Mouse (Mus musculus): Measurements from ENCODE around the gene Jak2. TPM values are rescaled to one million over a fixed set of nuclear protein-coding genes. Genes with fewer than 3 reads are reported as not detected.

Gene Jak2
- total and polyA plus RNA-seq, 3 experiments: 9.4 to 150 (median 132) TPM

- Histone ChIP-seq H3K36me3 (replicated peaks) (peaks cover 4% of the 10 kb centered on the region), H3K9me3 (replicated peaks) (no peaks in the 10 kb centered on the region), H3K27me3 (ENCODE audit: insufficient read depth, low read length) (no peaks in the 10 kb centered on the region; the same call in 1 of the 2 replicates), H3K4me1 (ENCODE audit: insufficient read depth, low read depth, low read length) (peaks cover 45% of the 10 kb centered on the region), H3K4me3 (ENCODE audit: low read depth, low read length) (peak overlapping the region; percentile 91)
- peak; percentile 69 for ATAC-seq (ENCODE audit: extremely low read depth, insufficient number of reproducible peaks, low FRiP score, poor library complexity, severe bottlenecking)
- TF ChIP-seq CTCF (IDR thresholded peaks at IDR 0.05; ENCODE audit: low read depth, low read length) (no peak), TAL1 (conservative IDR thresholded peaks at IDR 0.05; ENCODE audit: low read depth, low read length) (peak; percentile 94)
- peak; percentile 56 for DNase-seq (ENCODE audit: low spot score)
These were observed 1.7 kb upstream of the Jak2 start for GRCm38 (mm10) chr19:29249933-29250332.

- ATAC-seq (ENCODE audit: extremely low read depth, insufficient number of reproducible peaks, low FRiP score, poor library complexity, severe bottlenecking): no peak
These were observed 552 bp downstream of the Jak2 start for GRCm38 (mm10) chr19:29251958-29252801.

GRCm38 (mm10) chr19:29252831-29253545 is 1.4 kb downstream of the Jak2 start:
- no peaks in the 10 kb centered on the region; the same call in 1 of the 2 replicates for H3K27me3 ChIP-seq (ENCODE audit: insufficient read depth, low read length)
- peak overlapping the region; percentile 91 for H3K4me3 ChIP-seq (ENCODE audit: low read depth, low read length)
- peaks cover 19% of the 10 kb centered on the region for H3K36me3 ChIP-seq (replicated peaks)
- H3K4me1 ChIP-seq (ENCODE audit: insufficient read depth, low read depth, low read length): peaks cover 55% of the 10 kb centered on the region
- no peak for TF ChIP-seq TAL1 (conservative IDR thresholded peaks at IDR 0.05; ENCODE audit: low read depth, low read length)
- no peak for TF ChIP-seq GATA2 (IDR thresholded peaks at IDR 0.05; ENCODE audit: borderline replicate concordance, low read depth, low read length)
- TF ChIP-seq GATA1 (IDR thresholded peaks at IDR 0.05; ENCODE audit: borderline replicate concordance, low read length): no peak
- TF ChIP-seq CTCF (IDR thresholded peaks at IDR 0.05; ENCODE audit: low read depth, low read length): no peak
- TF ChIP-seq POLR2AphosphoS5 (IDR thresholded peaks at IDR 0.05; ENCODE audit: insufficient replicate concordance, low read depth, low read length): no peak
- ATAC-seq (ENCODE audit: extremely low read depth, insufficient number of reproducible peaks, low FRiP score, poor library complexity, severe bottlenecking) (no peak), DNase-seq (ENCODE audit: low spot score) (no peak)
- H3K9me3 ChIP-seq (replicated peaks): no peaks in the 10 kb centered on the region

More at GRCm38 (mm10) chr19:29251958-29252801, 552 bp downstream of the Jak2 start:
- Histone ChIP-seq H3K4me3 (ENCODE audit: low read depth, low read length) (peak overlapping the region; percentile 91), H3K36me3 (replicated peaks) (peaks cover 17% of the 10 kb centered on the region), H3K9me3 (replicated peaks) (no peaks in the 10 kb centered on the region), H3K27me3 (ENCODE audit: insufficient read depth, low read length) (no peaks in the 10 kb centered on the region; the same call in 1 of the 2 replicates), H3K4me1 (ENCODE audit: insufficient read depth, low read depth, low read length) (peaks cover 53% of the 10 kb centered on the region)
- TF ChIP-seq GATA2 (IDR thresholded peaks at IDR 0.05; ENCODE audit: borderline replicate concordance, low read depth, low read length) (no peak), TAL1 (conservative IDR thresholded peaks at IDR 0.05; ENCODE audit: low read depth, low read length) (no peak), GATA1 (IDR thresholded peaks at IDR 0.05; ENCODE audit: borderline replicate concordance, low read length) (no peak), CTCF (IDR thresholded peaks at IDR 0.05; ENCODE audit: low read depth, low read length) (no peak), POLR2AphosphoS5 (IDR thresholded peaks at IDR 0.05; ENCODE audit: insufficient replicate concordance, low read depth, low read length) (no peak)
- no peak for DNase-seq (ENCODE audit: low spot score)

GRCm38 (mm10) chr19:29253728-29254127 is 2.1 kb downstream of the Jak2 start:
- Histone ChIP-seq H3K36me3 (replicated peaks) (peaks cover 25% of the 10 kb centered on the region), H3K27me3 (ENCODE audit: insufficient read depth, low read length) (no peaks in the 10 kb centered on the region), H3K9me3 (replicated peaks) (no peaks in the 10 kb centered on the region), H3K4me3 (ENCODE audit: low read depth, low read length) (peak overlapping the region; percentile 91), H3K4me1 (ENCODE audit: insufficient read depth, low read depth, low read length) (peaks cover 51% of the 10 kb centered on the region)
- TF ChIP-seq CTCF (IDR thresholded peaks at IDR 0.05; ENCODE audit: low read depth, low read length): peak; percentile 91
- no peak for TF ChIP-seq GATA2 (IDR thresholded peaks at IDR 0.05; ENCODE audit: borderline replicate concordance, low read depth, low read length)
- ATAC-seq (ENCODE audit: extremely low read depth, insufficient number of reproducible peaks, low FRiP score, poor library complexity, severe bottlenecking) (peak; percentile 47; the same call in 1 of the 2 replicates), DNase-seq (ENCODE audit: low spot score) (peak; percentile 55)

- DNase-seq (ENCODE audit: low spot score) (no peak), ATAC-seq (ENCODE audit: extremely low read depth, insufficient number of reproducible peaks, low FRiP score, poor library complexity, severe bottlenecking) (no peak)
- Histone ChIP-seq H3K27me3 (ENCODE audit: insufficient read depth, low read length) (no peaks in the 10 kb centered on the region), H3K4me3 (ENCODE audit: low read depth, low read length) (no peak overlapping the region; the same call in 1 of the 2 replicates), H3K4me1 (ENCODE audit: insufficient read depth, low read depth, low read length) (peaks cover 42% of the 10 kb centered on the region), H3K9me3 (replicated peaks) (no peaks in the 10 kb centered on the region), H3K36me3 (replicated peaks) (peaks cover 28% of the 10 kb centered on the region)
- TF ChIP-seq TAL1 (conservative IDR thresholded peaks at IDR 0.05; ENCODE audit: low read depth, low read length): no peak
- TF ChIP-seq GATA2 (IDR thresholded peaks at IDR 0.05; ENCODE audit: borderline replicate concordance, low read depth, low read length): no peak
- TF ChIP-seq POLR2AphosphoS5 (IDR thresholded peaks at IDR 0.05; ENCODE audit: insufficient replicate concordance, low read depth, low read length): no peak
- TF ChIP-seq GATA1 (IDR thresholded peaks at IDR 0.05; ENCODE audit: borderline replicate concordance, low read length): no peak
These were observed 3.0 kb downstream of the Jak2 start for GRCm38 (mm10) chr19:29254671-29255070.

GRCm38 (mm10) chr19:29255327-29256027 is 3.8 kb downstream of the Jak2 start:
- no peak for TF ChIP-seq GATA2 (IDR thresholded peaks at IDR 0.05; ENCODE audit: borderline replicate concordance, low read depth, low read length)
- TF ChIP-seq POLR2AphosphoS5 (IDR thresholded peaks at IDR 0.05; ENCODE audit: insufficient replicate concordance, low read depth, low read length): no peak
- no peak for TF ChIP-seq TAL1 (conservative IDR thresholded peaks at IDR 0.05; ENCODE audit: low read depth, low read length)
- no peak for TF ChIP-seq GATA1 (IDR thresholded peaks at IDR 0.05; ENCODE audit: borderline replicate concordance, low read length)
- no peak for TF ChIP-seq CTCF (IDR thresholded peaks at IDR 0.05; ENCODE audit: low read depth, low read length)
- Histone ChIP-seq H3K4me3 (ENCODE audit: low read depth, low read length) (no peak overlapping the region), H3K4me1 (ENCODE audit: insufficient read depth, low read depth, low read length) (peaks cover 38% of the 10 kb centered on the region), H3K27me3 (ENCODE audit: insufficient read depth, low read length) (no peaks in the 10 kb centered on the region), H3K9me3 (replicated peaks) (no peaks in the 10 kb centered on the region), H3K36me3 (replicated peaks) (peaks cover 32% of the 10 kb centered on the region)
- DNase-seq (ENCODE audit: low spot score) (no peak), ATAC-seq (ENCODE audit: extremely low read depth, insufficient number of reproducible peaks, low FRiP score, poor library complexity, severe bottlenecking) (no peak)

Measured in G1E (cell line).